Mouse (Mus musculus) liver, embryonic 12.5 days (tissue): ENCODE measurements around the gene Rfx6. TPM values are rescaled to one million over a fixed set of nuclear protein-coding genes. Genes with fewer than 3 reads are reported as not detected.

Source experiments
- ATAC-seq: fragments of 200-750 bp; cut with Nextera tagmentation; 2 replicates; pipeline ENCODE4 v1.8.0; 2017; ENCODE audit warnings: moderate number of reproducible peaks, mild to moderate bottlenecking, moderate library complexity
- H3K27ac ChIP-seq: fragments of 300-500 bp; sonication (generic); 2 replicates; pipeline ENCODE4 v1.5.1; 2016; ENCODE audit warnings: mild to moderate bottlenecking
- H3K27me3 ChIP-seq: fragments of 300-500 bp; sonication (generic); replicated peaks from 2 replicates; pipeline ENCODE4 v1.6.1; 2016; ENCODE audit warnings: mild to moderate bottlenecking, moderate library complexity
- H3K36me3 ChIP-seq: fragments of 300-500 bp; sonication (generic); 2 replicates; pipeline ENCODE4 v1.6.1; 2016; ENCODE audit warnings: mild to moderate bottlenecking, moderate library complexity
- H3K4me1 ChIP-seq: fragments of 300-500 bp; sonication (generic); 2 replicates; pipeline ENCODE4 v1.6.1; 2016
- H3K4me2 ChIP-seq: fragments of 300-500 bp; sonication (generic); 2 replicates; pipeline ENCODE4 v1.6.1; 2016; ENCODE audit warnings: mild to moderate bottlenecking, moderate library complexity
- H3K4me3 ChIP-seq: fragments of 300-500 bp; sonication (generic); 2 replicates; pipeline ENCODE4 v1.5.1; 2016; ENCODE audit warnings: mild to moderate bottlenecking, moderate library complexity
- H3K9ac ChIP-seq: fragments of 300-500 bp; sonication (generic); 2 replicates; pipeline ENCODE4 v1.6.1; 2016; ENCODE audit warnings: mild to moderate bottlenecking, moderate library complexity
- H3K9me3 ChIP-seq: fragments of 300-500 bp; sonication (generic); replicated peaks from 2 replicates; pipeline ENCODE4 v1.6.1; 2016; ENCODE audit warnings: mild to moderate bottlenecking, moderate library complexity
- WGBS: fragments of 180-500 bp; shearing (Covaris S2); methylation state at CpG from one replicate; pipeline ENCODE4 v1.1.7; 2016; ENCODE audit not compliant: insufficient replicate concordance; 5-methylcytosine and 5-hydroxymethylcytosine counted together
- polyA plus RNA-seq: library from polyadenylated mRNA; unstranded; fragments of >200 nt; fragmentation: Nextera tagmentation; extraction: Ambion mirVana; gene quantifications from 2 replicates; pipeline ENCODE4 v1.2.1, GENCODE M21; 2016

The Rfx6 gene
- polyA plus RNA-seq = 0.04 and 0.20 TPM in 2 replicates

GRCm38 (mm10) chr10:51677548-51678250, at the start of gene Rfx6:
Rfx6 (plus strand) TSS chr10:51677756.
- ATAC-seq = no peak
- no peak within 1 kb of the TSS for H3K27ac ChIP-seq
- H3K9ac ChIP-seq = no peak within 1 kb of the TSS
- H3K36me3 ChIP-seq = no peaks in the 10 kb centered on the region
- 3% methylated on average over 38 of the region's 38 CpGs for WGBS
- no peaks in the 10 kb centered on the region for H3K4me1 ChIP-seq
- H3K4me2 ChIP-seq = peak within 1 kb of the TSS; percentile 61
- peak within 1 kb of the TSS; percentile 36 for H3K4me3 ChIP-seq
- H3K27me3 ChIP-seq = peaks cover 29% of the 10 kb centered on the region
- H3K9me3 ChIP-seq = no peaks in the 10 kb centered on the region

GRCm38 (mm10) chr10:51631411-51632136, 46.0 kb upstream of the Rfx6 start, which contains the start of gene Gprc6a:
Gprc6a (minus strand) TSS chr10:51631461.
- Histone ChIP-seq H3K27ac (no peak within 1 kb of the TSS), H3K9ac (no peak within 1 kb of the TSS), H3K4me3 (no peak within 1 kb of the TSS), H3K36me3 (no peaks in the 10 kb centered on the region), H3K4me2 (no peak within 1 kb of the TSS), H3K4me1 (no peaks in the 10 kb centered on the region), H3K9me3 (no peaks in the 10 kb centered on the region), H3K27me3 (no peaks in the 10 kb centered on the region)
- ATAC-seq = no peak
- 74% methylated on average over 8 of the region's 8 CpGs for WGBS

- Histone ChIP-seq H3K4me2 (no peak overlapping the region), H3K4me3 (no peak overlapping the region), H3K36me3 (no peaks in the 10 kb centered on the region), H3K27me3 (no peaks in the 10 kb centered on the region), H3K9me3 (no peaks in the 10 kb centered on the region), H3K27ac (no peak overlapping the region), H3K4me1 (no peaks in the 10 kb centered on the region), H3K9ac (no peak overlapping the region)
- WGBS = 43% methylated on average over 3 of the region's 3 CpGs
- no peak for ATAC-seq
These were observed 27.9 kb upstream of the Rfx6 start for GRCm38 (mm10) chr10:51649506-51650221.

- Histone ChIP-seq H3K4me2 (no peak overlapping the region), H3K27me3 (no peaks in the 10 kb centered on the region), H3K36me3 (no peaks in the 10 kb centered on the region), H3K27ac (no peak overlapping the region), H3K4me1 (no peaks in the 10 kb centered on the region), H3K9me3 (no peaks in the 10 kb centered on the region), H3K9ac (no peak overlapping the region), H3K4me3 (no peak overlapping the region)
- ATAC-seq = no peak
- WGBS = 35% methylated on average over 1 of the region's 1 CpGs
These were observed 20.2 kb upstream of the Rfx6 start for GRCm38 (mm10) chr10:51657324-51657723.

GRCm38 (mm10) chr10:51669334-51669733, 8.2 kb upstream of the Rfx6 start:
- Histone ChIP-seq H3K4me2 (no peak overlapping the region), H3K4me3 (no peak overlapping the region), H3K27me3 (no peaks in the 10 kb centered on the region), H3K27ac (no peak overlapping the region), H3K4me1 (no peaks in the 10 kb centered on the region), H3K9ac (no peak overlapping the region), H3K36me3 (no peaks in the 10 kb centered on the region), H3K9me3 (no peaks in the 10 kb centered on the region)
- ATAC-seq = no peak

GRCm38 (mm10) chr10:51671583-51671982, 6.0 kb upstream of the Rfx6 start:
- 51% methylated on average over 4 of the region's 4 CpGs for WGBS
- H3K27ac ChIP-seq = no peak overlapping the region

GRCm38 (mm10) chr10:51672082-51672779, 5.3 kb upstream of the Rfx6 start:
- Histone ChIP-seq H3K36me3 (no peaks in the 10 kb centered on the region), H3K4me2 (no peak overlapping the region), H3K4me1 (no peaks in the 10 kb centered on the region), H3K9me3 (no peaks in the 10 kb centered on the region), H3K4me3 (no peak overlapping the region), H3K27me3 (peaks cover 16% of the 10 kb centered on the region), H3K27ac (no peak overlapping the region), H3K9ac (no peak overlapping the region)
- WGBS = 20% methylated on average over 1 of the region's 1 CpGs
- ATAC-seq = 0 out of 2 replicates have a peak, but pooled peaks have one; percentile 21

More at GRCm38 (mm10) chr10:51671583-51671982, 6.0 kb upstream of the Rfx6 start:
- ATAC-seq = no peak
- Histone ChIP-seq H3K27me3 (peaks cover 9% of the 10 kb centered on the region), H3K9ac (no peak overlapping the region), H3K36me3 (no peaks in the 10 kb centered on the region), H3K4me1 (no peaks in the 10 kb centered on the region), H3K4me3 (no peak overlapping the region), H3K9me3 (no peaks in the 10 kb centered on the region), H3K4me2 (no peak overlapping the region)

- H3K27ac ChIP-seq = no peak overlapping the region
- peak overlapping the region; percentile 61 for H3K4me2 ChIP-seq
- no peak overlapping the region for H3K9ac ChIP-seq
- no peaks in the 10 kb centered on the region for H3K36me3 ChIP-seq
- H3K9me3 ChIP-seq = no peaks in the 10 kb centered on the region
- peaks cover 29% of the 10 kb centered on the region for H3K27me3 ChIP-seq
- 9% methylated on average over 10 of the region's 10 CpGs for WGBS
- H3K4me3 ChIP-seq = no peak overlapping the region
- no peaks in the 10 kb centered on the region for H3K4me1 ChIP-seq
- ATAC-seq = no peak
These were observed 689 bp downstream of the Rfx6 start for GRCm38 (mm10) chr10:51678251-51678639.

- H3K4me2 ChIP-seq = no peak overlapping the region
These were observed 43.3 kb downstream of the Rfx6 start for GRCm38 (mm10) chr10:51720904-51721303.

GRCm38 (mm10) chr10:51761436-51761835, 83.9 kb downstream of the Rfx6 start:
- ATAC-seq = no peak
- Histone ChIP-seq H3K27ac (no peak overlapping the region), H3K4me3 (no peak overlapping the region), H3K9ac (no peak overlapping the region), H3K36me3 (no peaks in the 10 kb centered on the region), H3K4me1 (no peaks in the 10 kb centered on the region), H3K4me2 (no peak overlapping the region), H3K9me3 (no peaks in the 10 kb centered on the region), H3K27me3 (no peaks in the 10 kb centered on the region)
- 63% methylated on average over 5 of the region's 5 CpGs for WGBS

More at GRCm38 (mm10) chr10:51720904-51721303, 43.3 kb downstream of the Rfx6 start:
- Histone ChIP-seq H3K4me1 (no peaks in the 10 kb centered on the region), H3K27me3 (no peaks in the 10 kb centered on the region), H3K4me3 (no peak overlapping the region), H3K9ac (no peak overlapping the region), H3K36me3 (no peaks in the 10 kb centered on the region), H3K9me3 (no peaks in the 10 kb centered on the region), H3K27ac (no peak overlapping the region)
- 50% methylated on average over 3 of the region's 3 CpGs for WGBS
- ATAC-seq = no peak

GRCm38 (mm10) chr10:51763241-51763640, 85.7 kb downstream of the Rfx6 start:
- H3K9me3 ChIP-seq = no peaks in the 10 kb centered on the region
- no peaks in the 10 kb centered on the region for H3K4me1 ChIP-seq
- H3K9ac ChIP-seq = no peak overlapping the region
- no peaks in the 10 kb centered on the region for H3K27me3 ChIP-seq
- ATAC-seq = peak; percentile 59
- no peak overlapping the region for H3K27ac ChIP-seq
- no peak overlapping the region for H3K4me3 ChIP-seq
- H3K4me2 ChIP-seq = no peak overlapping the region
- H3K36me3 ChIP-seq = no peaks in the 10 kb centered on the region
- WGBS = 66% methylated on average over 2 of the region's 2 CpGs
